Mouse (Mus musculus) heart, postnatal 0 days (tissue): Measurements from ENCODE around the gene Pcdh9. TPM values are rescaled to one million over a fixed set of nuclear protein-coding genes. Genes with fewer than 3 reads are reported as not detected.
"Not testable (repeated sequence)": the region's sequence is repeated elsewhere in the genome, so short reads cannot be mapped to it uniquely, and the experiment has no call there.

Source experiments
- ATAC-seq: fragments of 200-750 bp; cut with Nextera tagmentation; 2 replicates; pipeline ENCODE4 v1.8.0; 2017; ENCODE audit warnings: low read depth, moderate number of reproducible peaks, moderate library complexity; ENCODE audit not compliant: insufficient read depth
- DNase-seq: peaks from one replicate; pipeline ENCODE4 v3.0.0-alpha.2; 2016; ENCODE audit warnings: low spot score
- H3K27ac ChIP-seq: fragments of 300-500 bp; sonication (generic); 2 replicates; pipeline ENCODE4 v1.5.1; 2014; ENCODE audit warnings: low read depth, mild to moderate bottlenecking
- H3K27me3 ChIP-seq: fragments of 300-500 bp; sonication (generic); 2 replicates; pipeline ENCODE4 v1.6.1; 2014; ENCODE audit warnings: low read length, mixed read lengths; ENCODE audit not compliant: control insufficient read depth, insufficient read depth
- H3K36me3 ChIP-seq: fragments of 300-500 bp; sonication (generic); replicated peaks from 2 replicates; pipeline ENCODE4 v1.6.1; 2014; ENCODE audit warnings: low read length, mixed read lengths; ENCODE audit not compliant: control insufficient read depth, insufficient read depth
- H3K4me1 ChIP-seq: fragments of 300-500 bp; sonication (generic); 2 replicates; pipeline ENCODE4 v1.6.1; 2014; ENCODE audit warnings: antibody characterized with exemption; ENCODE audit not compliant: control insufficient read depth, insufficient read depth
- H3K4me2 ChIP-seq: fragments of 300-500 bp; sonication (generic); 2 replicates; pipeline ENCODE4 v1.6.1; 2014; ENCODE audit warnings: low read depth, mild to moderate bottlenecking, low read length, moderate library complexity
- H3K4me3 ChIP-seq: fragments of 300-500 bp; sonication (generic); 2 replicates; pipeline ENCODE4 v1.5.1; 2014; ENCODE audit warnings: low read depth, low read length
- H3K9ac ChIP-seq: fragments of 300-500 bp; sonication (generic); replicated peaks from 2 replicates; pipeline ENCODE4 v1.6.1; 2014; ENCODE audit warnings: low read depth, low read length, mixed read lengths
- H3K9me3 ChIP-seq: fragments of 300-500 bp; sonication (generic); replicated peaks from 2 replicates; pipeline ENCODE4 v1.6.1; 2016; ENCODE audit warnings: low read length; ENCODE audit not compliant: control insufficient read depth
- CTCF ChIP-seq: IDR thresholded peaks from 2 replicates; pipeline ENCODE4 v1.5.1; 2016; ENCODE audit warnings: antibody characterized with exemption, control low read depth, low read depth
- EP300 ChIP-seq: IDR thresholded peaks from 2 replicates; pipeline ENCODE4 v1.6.1; 2016; ENCODE audit warnings: antibody characterized with exemption, low read depth
- WGBS: fragments of 180-500 bp; shearing (Covaris S2); extraction: QIAGEN DNeasy Blood & Tissue Kit; methylation state at CpG from one replicate; pipeline ENCODE4 v1.1.7; 2014; 5-methylcytosine and 5-hydroxymethylcytosine counted together
- polyA plus RNA-seq: library from polyadenylated mRNA; unstranded; fragments of >200 nt; fragmentation: Nextera tagmentation; extraction: Ambion mirVana; gene quantifications from 2 replicates; pipeline ENCODE4 v1.2.1, GENCODE M21; 2015
- total RNA-seq: library from RNA; depleted of rRNA; stranded (reverse); fragments of >200 nt; gene quantifications from 2 replicates; pipeline ENCODE4 v1.2.3, GENCODE M21; 2014; ENCODE audit warnings: low replicate concordance

Gene Pcdh9
- total and polyA plus RNA-seq, 2 experiments from 2014 or later, result 0.88 to 2.6 TPM

- no peaks in the 10 kb centered on the region for H3K27me3 ChIP-seq
- no peak overlapping the region for H3K27ac ChIP-seq
- no peaks in the 10 kb centered on the region for H3K9me3 ChIP-seq
- no peaks in the 10 kb centered on the region for H3K36me3 ChIP-seq
- H3K9ac ChIP-seq, result no peak overlapping the region
- DNase-seq, result no peak
- H3K4me1 ChIP-seq, result no peaks in the 10 kb centered on the region
- H3K4me2 ChIP-seq, result no peak overlapping the region
- 77% methylated on average over 3 of the region's 3 CpGs for WGBS
- no peak for ATAC-seq
- TF ChIP-seq CTCF (no peak), EP300 (no peak)
- no peak overlapping the region for H3K4me3 ChIP-seq
Measured at GRCm38 (mm10) chr14:93234333-93234732, 656.1 kb downstream of the Pcdh9 start.

GRCm38 (mm10) chr14:93233599-93233998, 656.9 kb downstream of the Pcdh9 start:
- ATAC-seq, result no peak
- 65% methylated on average over 6 of the region's 6 CpGs for WGBS

GRCm38 (mm10) chr14:93214846-93215245, 675.6 kb downstream of the Pcdh9 start:
- not testable (repeated sequence) for ATAC-seq, H3K9ac ChIP-seq, H3K4me3 ChIP-seq, DNase-seq, H3K9me3 ChIP-seq, H3K27ac ChIP-seq, H3K4me2 ChIP-seq, H3K27me3 ChIP-seq, H3K36me3 ChIP-seq, H3K4me1 ChIP-seq
- 85% methylated on average over 2 of the region's 15 CpGs for WGBS

More at GRCm38 (mm10) chr14:93233599-93233998, 656.9 kb downstream of the Pcdh9 start:
- Histone ChIP-seq H3K9ac (no peak overlapping the region), H3K9me3 (no peaks in the 10 kb centered on the region), H3K4me1 (no peaks in the 10 kb centered on the region), H3K4me2 (no peak overlapping the region), H3K4me3 (no peak overlapping the region), H3K27ac (no peak overlapping the region), H3K27me3 (no peaks in the 10 kb centered on the region), H3K36me3 (no peaks in the 10 kb centered on the region)
- TF ChIP-seq CTCF (no peak), EP300 (no peak)
- DNase-seq, result no peak

- no peaks in the 10 kb centered on the region for H3K27me3 ChIP-seq
- DNase-seq (no peak), ATAC-seq (no peak)
- no peaks in the 10 kb centered on the region for H3K9me3 ChIP-seq
- H3K4me3 ChIP-seq, result no peak overlapping the region
- no peak overlapping the region for H3K27ac ChIP-seq
- no peaks in the 10 kb centered on the region for H3K36me3 ChIP-seq
- no peaks in the 10 kb centered on the region for H3K4me1 ChIP-seq
- no peak overlapping the region for H3K9ac ChIP-seq
- WGBS, result 53% methylated on average over 2 of the region's 2 CpGs
- TF ChIP-seq EP300 (no peak), CTCF (no peak)
- no peak overlapping the region for H3K4me2 ChIP-seq
Measured at GRCm38 (mm10) chr14:93199791-93200190, 690.7 kb downstream of the Pcdh9 start.

- Histone ChIP-seq H3K36me3 (no peaks in the 10 kb centered on the region), H3K27ac (no peak overlapping the region), H3K4me2 (no peak overlapping the region), H3K4me3 (no peak overlapping the region), H3K27me3 (no peaks in the 10 kb centered on the region), H3K9me3 (no peaks in the 10 kb centered on the region), H3K4me1 (no peaks in the 10 kb centered on the region), H3K9ac (no peak overlapping the region)
- no peak for DNase-seq
- 80% methylated on average over 9 of the region's 9 CpGs for WGBS
- no peak for ATAC-seq
- TF ChIP-seq EP300, result no peak
- TF ChIP-seq CTCF, result no peak
Measured at GRCm38 (mm10) chr14:93182606-93183491, 707.6 kb downstream of the Pcdh9 start.

GRCm38 (mm10) chr14:93169201-93169600, 721.3 kb downstream of the Pcdh9 start:
- Histone ChIP-seq H3K9ac (no peak overlapping the region), H3K4me2 (no peak overlapping the region)
- no peak for TF ChIP-seq CTCF
- no peak for TF ChIP-seq EP300

More at GRCm38 (mm10) chr14:93169201-93169600, 721.3 kb downstream of the Pcdh9 start:
- Histone ChIP-seq H3K36me3 (no peaks in the 10 kb centered on the region), H3K27ac (no peak overlapping the region), H3K27me3 (no peaks in the 10 kb centered on the region), H3K4me3 (no peak overlapping the region), H3K4me1 (no peaks in the 10 kb centered on the region), H3K9me3 (no peaks in the 10 kb centered on the region)
- DNase-seq, result no peak
- ATAC-seq, result no peak
